Mouse (Mus musculus) ES-Bruce4 (cell line): ENCODE results near the gene Rictor. TPM values are rescaled to one million over a fixed set of nuclear protein-coding genes. Genes with fewer than 3 reads are reported as not detected.

Experiments used
- H3K27ac ChIP-seq: 2 replicates; pipeline ENCODE4 v1.5.1; 2012; ENCODE audit warnings: low read length, inconsistent platforms; ENCODE audit not compliant: insufficient read depth
- H3K27me3 ChIP-seq: 2 replicates; pipeline ENCODE4 v1.6.1; 2012; ENCODE audit warnings: mild to moderate bottlenecking, low read length, inconsistent platforms; ENCODE audit not compliant: control insufficient read depth, poor library complexity, insufficient read depth, severe bottlenecking
- H3K36me3 ChIP-seq: 2 replicates; pipeline ENCODE4 v1.6.1; 2012; ENCODE audit warnings: inconsistent platforms, mild to moderate bottlenecking, low read length, moderate library complexity; ENCODE audit not compliant: control insufficient read depth, poor library complexity, insufficient read depth, severe bottlenecking
- H3K4me1 ChIP-seq: one replicate; pipeline ENCODE4 v1.8.1; 2011; ENCODE audit warnings: low read length; ENCODE audit not compliant: control insufficient read depth, insufficient read depth
- H3K4me3 ChIP-seq: 2 replicates; pipeline ENCODE4 v1.5.1; 2011; ENCODE audit warnings: low read depth, mild to moderate bottlenecking, low read length
- H3K9ac ChIP-seq: 2 replicates; pipeline ENCODE4 v1.6.1; 2012; ENCODE audit warnings: low read depth, mild to moderate bottlenecking, inconsistent platforms; ENCODE audit not compliant: poor library complexity, severe bottlenecking
- H3K9me3 ChIP-seq: replicated peaks from 2 replicates; pipeline ENCODE4 v1.6.1; 2012; ENCODE audit warnings: mild to moderate bottlenecking, low read length, inconsistent platforms; ENCODE audit not compliant: control insufficient read depth, poor library complexity, insufficient read depth, severe bottlenecking
- CTCF ChIP-seq: IDR thresholded peaks from one replicate; pipeline ENCODE4 v1.8.1; 2011; ENCODE audit warnings: low read depth, low read length
- EP300 ChIP-seq: IDR thresholded peaks from 2 replicates; pipeline ENCODE4 v1.6.1; 2011; ENCODE audit warnings: low read depth, low read length; ENCODE audit not compliant: insufficient read depth
- POLR2A ChIP-seq: IDR thresholded peaks from one replicate; pipeline ENCODE4 v1.8.1; 2011; ENCODE audit warnings: low read length; ENCODE audit not compliant: insufficient read depth
- polyA plus RNA-seq: library from polyadenylated mRNA; stranded (reverse); fragments of >200 nt; gene quantifications from 2 replicates; pipeline ENCODE4 v1.2.4, GENCODE M21; 2011; ENCODE audit warnings: low read depth; ENCODE audit not compliant: missing spikeins, insufficient read depth, insufficient read length

Gene Rictor
- polyA plus RNA-seq, 1 experiment = 54.4 TPM

GRCm38 (mm10) chr15:6723338-6723737, 15.2 kb downstream of the Rictor start:
- no peaks in the 10 kb centered on the region for H3K27me3 ChIP-seq
- no peak overlapping the region for H3K9ac ChIP-seq
- TF ChIP-seq POLR2A (no peak), EP300 (no peak), CTCF (no peak)
- H3K9me3 ChIP-seq = no peaks in the 10 kb centered on the region
- H3K27ac ChIP-seq = no peak overlapping the region
- no peaks in the 10 kb centered on the region for H3K36me3 ChIP-seq
- H3K4me3 ChIP-seq = no peak overlapping the region
- H3K4me1 ChIP-seq = no peaks in the 10 kb centered on the region

- TF ChIP-seq POLR2A (no peak), EP300 (no peak), CTCF (no peak)
- no peak overlapping the region for H3K9ac ChIP-seq
- no peaks in the 10 kb centered on the region for H3K9me3 ChIP-seq
- H3K27me3 ChIP-seq = no peaks in the 10 kb centered on the region
- no peaks in the 10 kb centered on the region for H3K36me3 ChIP-seq
- H3K4me1 ChIP-seq = no peaks in the 10 kb centered on the region
- no peak overlapping the region for H3K4me3 ChIP-seq
- no peak overlapping the region for H3K27ac ChIP-seq
These were observed 16.3 kb downstream of the Rictor start for GRCm38 (mm10) chr15:6724442-6724841.

GRCm38 (mm10) chr15:6726130-6726808, 18.1 kb downstream of the Rictor start:
- no peaks in the 10 kb centered on the region for H3K4me1 ChIP-seq
- no peaks in the 10 kb centered on the region for H3K9me3 ChIP-seq
- H3K27ac ChIP-seq = no peak overlapping the region
- no peaks in the 10 kb centered on the region for H3K36me3 ChIP-seq
- TF ChIP-seq POLR2A (no peak), EP300 (no peak), CTCF (no peak)
- H3K27me3 ChIP-seq = no peaks in the 10 kb centered on the region
- H3K9ac ChIP-seq = no peak overlapping the region
- no peak overlapping the region for H3K4me3 ChIP-seq

GRCm38 (mm10) chr15:6733076-6733475, 24.9 kb downstream of the Rictor start:
- TF ChIP-seq POLR2A (no peak), EP300 (no peak), CTCF (no peak)
- Histone ChIP-seq H3K4me3 (no peak overlapping the region), H3K36me3 (no peaks in the 10 kb centered on the region), H3K9me3 (no peaks in the 10 kb centered on the region), H3K9ac (no peak overlapping the region), H3K27me3 (no peaks in the 10 kb centered on the region), H3K27ac (no peak overlapping the region), H3K4me1 (no peaks in the 10 kb centered on the region)

GRCm38 (mm10) chr15:6739180-6739579, 31.0 kb downstream of the Rictor start:
- H3K27me3 ChIP-seq = no peaks in the 10 kb centered on the region
- no peak overlapping the region for H3K9ac ChIP-seq
- TF ChIP-seq EP300 = no peak
- TF ChIP-seq POLR2A = no peak
- TF ChIP-seq CTCF = no peak
- peaks cover 2% of the 10 kb centered on the region for H3K4me1 ChIP-seq
- peaks cover 2% of the 10 kb centered on the region; the same call in 1 of the 2 replicates for H3K36me3 ChIP-seq
- no peak overlapping the region for H3K27ac ChIP-seq
- H3K4me3 ChIP-seq = no peak overlapping the region
- no peaks in the 10 kb centered on the region for H3K9me3 ChIP-seq

- Histone ChIP-seq H3K4me1 (peaks cover 6% of the 10 kb centered on the region), H3K9me3 (no peaks in the 10 kb centered on the region), H3K27ac (no peak overlapping the region), H3K27me3 (no peaks in the 10 kb centered on the region), H3K36me3 (peaks cover 2% of the 10 kb centered on the region; the same call in 1 of the 2 replicates), H3K4me3 (no peak overlapping the region), H3K9ac (no peak overlapping the region)
- TF ChIP-seq CTCF (no peak), EP300 (no peak), POLR2A (no peak)
These were observed 34.3 kb downstream of the Rictor start for GRCm38 (mm10) chr15:6742337-6743025.
